Mouse (Mus musculus) right cerebral cortex, adult 2 months (tissue): ENCODE measurements at regions not wholly inside any gene's neighbourhood (a gene's known extent, or its start where the extent isn't known, plus 50 kb on each side); places are given as distances from the start of the nearest gene placed in this dataset.

Experiments
- DNase-seq, 2 experiments: peaks; one replicate each; pipeline ENCODE4 v3.0.0; 2021 to 2022; ENCODE audit warnings: low spot score in 2 of 2

DNA sequence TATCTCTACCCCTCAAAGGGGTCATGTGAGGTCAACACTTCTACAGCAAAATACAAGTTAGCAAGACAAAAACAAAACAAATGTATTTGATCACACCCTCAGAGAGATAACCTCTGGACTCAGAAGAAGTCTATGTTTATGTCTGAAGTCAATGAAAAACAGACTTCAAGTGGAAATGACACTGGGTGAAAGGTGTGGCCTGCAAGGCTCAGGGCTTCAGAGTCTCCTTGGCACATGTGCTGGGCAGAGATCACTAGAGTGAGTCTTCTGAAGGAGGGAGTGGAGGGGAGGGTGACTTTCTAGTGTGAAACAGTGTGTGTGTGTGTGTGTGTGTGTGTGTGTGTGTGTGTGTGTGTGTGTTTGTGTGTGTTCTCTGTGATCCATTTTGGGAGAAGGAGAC lies 68.2 kb downstream of the Il12a start:
- no peak for DNase-seq

DNA sequence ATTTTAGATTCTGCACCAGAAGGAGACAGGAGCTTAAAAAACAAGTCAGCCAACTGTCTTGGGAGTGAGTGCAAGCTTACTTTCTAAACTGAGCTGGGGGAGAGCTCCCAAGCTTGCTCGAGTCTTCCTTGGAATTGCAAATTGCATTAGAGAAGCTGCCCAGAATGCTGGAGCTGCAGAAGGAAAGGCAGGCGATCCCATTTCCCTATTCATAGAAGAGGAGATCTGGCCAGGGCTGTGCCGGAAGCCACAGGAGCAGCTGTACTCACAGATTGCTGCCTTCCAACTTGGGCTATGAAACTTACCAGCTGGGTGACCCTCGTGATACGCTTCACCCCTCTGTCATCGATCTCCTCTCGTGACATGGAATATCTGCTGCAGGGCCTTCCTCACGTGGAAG lies 68.9 kb downstream of the Il12a start:
- peak in 1 of 2 experiments; percentile 28 for DNase-seq

DNA sequence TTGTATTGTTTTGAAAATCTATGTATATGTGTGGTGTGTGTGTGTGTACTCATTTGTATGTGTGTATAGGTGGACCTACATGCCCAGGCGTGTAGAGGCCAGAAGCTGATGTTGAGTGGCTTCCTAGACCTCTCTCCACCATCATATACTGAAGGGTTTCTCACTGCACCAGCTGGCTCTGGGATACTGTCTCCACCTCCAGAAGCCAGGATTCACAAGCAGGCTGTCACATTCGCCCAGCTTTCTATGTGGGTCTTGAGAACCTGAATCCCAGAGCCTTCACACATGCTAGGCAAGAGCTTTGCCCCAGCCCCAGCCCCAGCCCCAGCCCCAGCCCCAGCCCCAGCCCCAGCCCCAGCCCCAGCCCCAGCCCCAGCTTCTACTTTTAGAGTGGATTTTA lies 70.4 kb downstream of the Il12a start:
- no peak for DNase-seq

DNA sequence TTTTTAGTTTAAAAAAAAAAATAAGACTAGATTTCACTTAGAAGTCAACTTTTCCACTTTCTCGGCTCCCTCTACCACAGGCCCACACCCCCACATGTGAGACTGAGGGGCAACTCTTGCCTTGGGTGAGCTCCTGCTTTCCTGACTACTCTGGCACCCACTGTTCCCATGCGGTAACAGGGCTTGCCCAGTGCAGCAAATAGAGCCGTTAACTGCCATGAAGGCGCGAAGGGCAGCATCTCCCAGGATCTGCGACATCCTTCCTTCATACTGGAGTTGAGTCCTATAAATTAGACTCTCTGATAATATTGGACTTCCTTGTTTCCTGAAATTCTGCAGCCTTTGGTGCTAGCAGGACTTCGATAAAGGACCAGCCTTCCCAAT lies 70.8 kb downstream of the Il12a start:
- DNase-seq, result no peak

DNA sequence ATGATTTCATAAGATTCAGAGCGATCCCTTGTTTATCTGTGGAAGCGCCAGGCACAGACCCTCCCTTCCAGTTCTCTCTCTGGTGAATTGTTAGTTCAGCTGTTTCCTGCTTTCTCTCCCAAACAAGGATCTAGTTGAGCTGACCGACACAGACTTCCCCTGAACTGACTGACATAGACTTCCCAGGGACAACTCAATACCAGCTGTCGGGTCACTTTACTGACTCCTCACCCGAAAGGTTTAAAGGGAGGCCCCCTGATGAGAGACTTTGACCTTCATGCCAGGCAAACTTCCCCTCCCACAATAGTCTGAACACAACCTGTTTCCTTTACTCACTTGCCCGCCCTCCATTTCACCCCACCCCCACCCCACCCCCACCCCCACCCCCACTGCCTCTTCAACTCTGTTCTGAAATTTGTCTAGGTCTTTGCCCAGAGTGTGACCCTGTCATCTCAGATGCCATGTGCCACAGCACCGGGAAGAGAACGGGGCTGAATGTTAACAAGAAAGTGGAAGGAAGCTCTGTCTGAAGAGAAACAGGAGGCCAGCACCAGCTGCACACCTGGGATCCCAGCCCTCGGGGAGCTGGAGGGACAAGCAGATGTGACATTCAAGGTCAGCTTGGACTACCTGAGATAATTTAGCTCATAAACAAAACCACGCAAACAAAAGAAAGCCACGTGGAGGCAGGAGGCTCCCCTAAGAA lies 71.3 kb downstream of the Il12a start:
- DNase-seq, result no peak

DNA sequence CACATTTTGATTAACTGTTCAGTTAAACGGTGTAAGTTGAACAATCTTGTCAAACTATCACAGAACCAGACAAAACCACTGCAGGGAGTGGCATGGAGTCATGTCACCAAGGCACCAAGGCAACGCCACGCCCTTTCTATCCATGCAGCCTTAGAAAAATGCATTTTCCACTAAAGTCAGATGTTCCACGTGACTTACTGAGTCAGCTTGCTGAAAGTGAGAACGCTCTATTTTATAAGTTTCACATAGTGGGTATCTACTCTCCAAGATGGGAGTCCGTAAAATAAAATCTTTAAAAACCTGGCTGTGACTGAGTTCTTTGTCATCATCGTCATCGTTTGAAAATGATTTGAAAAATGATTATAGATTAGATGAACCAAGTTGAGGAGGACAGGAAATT lies 72.5 kb downstream of the Il12a start:
- DNase-seq, result no peak

DNA sequence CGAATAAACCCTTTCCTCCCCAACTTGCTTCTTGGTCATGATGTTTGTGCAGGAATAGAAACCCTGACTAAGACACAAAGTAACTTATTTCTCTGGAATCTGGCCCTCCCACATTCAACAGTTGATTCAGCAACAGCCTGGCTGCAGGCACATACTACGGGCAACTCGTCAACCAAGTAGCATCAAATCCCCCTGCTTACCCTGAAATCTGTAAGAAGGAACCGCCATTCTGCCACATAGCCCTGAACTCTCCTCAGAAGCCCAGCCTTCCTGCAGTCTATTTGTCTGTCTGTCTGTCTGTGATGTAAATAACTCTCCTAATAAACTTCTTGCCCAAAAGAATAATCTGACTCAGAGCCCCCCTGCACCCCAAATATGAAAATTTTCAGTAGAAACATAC lies 73.9 kb downstream of the Il12a start:
- no peak for DNase-seq

DNA sequence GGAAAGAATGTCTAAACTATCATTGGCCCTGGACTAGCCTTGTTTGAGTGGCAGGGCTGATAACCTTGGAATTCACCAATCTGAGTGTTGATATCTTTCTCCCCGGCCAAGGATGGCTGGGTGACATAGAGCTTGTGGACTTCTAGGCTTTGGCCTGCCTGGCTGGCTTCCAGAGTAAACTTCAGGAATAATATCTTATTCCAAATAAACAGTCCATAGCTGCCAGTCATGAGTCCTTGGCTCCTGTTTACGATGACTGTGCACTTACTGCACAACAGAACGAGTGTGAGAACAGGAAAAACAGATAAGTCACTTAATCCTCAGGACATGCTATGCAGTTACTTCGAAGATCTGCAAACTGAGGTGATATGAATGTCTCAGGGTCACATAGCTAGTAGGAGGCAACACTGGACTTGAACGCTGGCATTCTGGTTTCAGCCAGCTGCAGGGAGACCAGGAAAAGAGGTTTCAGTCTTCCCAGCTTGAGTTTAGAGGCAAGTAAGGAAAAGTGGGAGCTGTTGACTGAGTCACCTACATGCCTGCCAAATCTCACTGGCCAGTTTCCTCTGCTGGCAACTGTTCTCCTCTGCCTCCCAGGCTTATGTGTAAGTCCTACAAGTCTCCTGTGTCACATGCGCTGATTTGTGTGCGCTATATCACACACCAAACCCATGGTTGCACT lies 74.6 kb downstream of the Il12a start:
- DNase-seq, result peak; percentile 39 to 59

DNA sequence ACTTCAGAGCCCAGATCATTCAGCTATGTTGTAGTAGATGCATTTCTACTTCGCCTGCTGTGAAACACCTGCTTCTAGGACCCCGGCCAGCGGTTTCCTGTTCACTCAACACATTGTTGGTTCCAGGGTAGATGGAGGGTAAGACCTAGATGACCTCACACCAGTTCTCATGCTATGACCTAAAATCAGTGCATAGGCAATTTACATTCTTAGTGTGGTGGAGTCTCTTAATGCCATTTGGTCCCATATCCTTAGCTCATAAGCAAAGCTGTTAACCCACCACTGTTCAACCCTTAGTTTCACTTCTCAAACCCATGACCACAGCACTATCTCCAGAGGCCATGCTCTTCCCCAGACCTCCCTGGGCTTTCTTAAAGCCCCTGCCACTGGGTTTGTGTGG lies 81.1 kb downstream of the Il12a start:
- DNase-seq, result no peak

DNA sequence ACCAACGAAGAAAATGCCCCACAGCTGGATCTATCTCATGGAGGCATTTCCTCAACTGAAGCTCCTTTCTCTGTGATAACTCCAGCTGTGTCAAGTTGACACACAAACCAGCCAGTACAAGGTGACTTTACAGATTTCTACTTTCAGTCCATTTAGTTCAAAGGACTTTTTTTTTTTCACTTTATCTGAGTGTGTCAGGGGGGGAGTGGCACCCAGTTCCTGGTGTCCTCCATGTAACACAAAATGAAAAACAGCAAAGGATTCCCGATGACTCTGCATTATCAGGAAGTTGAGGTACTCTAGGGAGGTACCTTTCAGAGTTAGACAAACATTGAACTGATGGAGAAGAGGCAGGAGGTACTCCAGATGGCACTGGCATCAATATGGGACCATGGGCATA lies 87.4 kb downstream of the Il12a start:
- DNase-seq, result no peak

DNA sequence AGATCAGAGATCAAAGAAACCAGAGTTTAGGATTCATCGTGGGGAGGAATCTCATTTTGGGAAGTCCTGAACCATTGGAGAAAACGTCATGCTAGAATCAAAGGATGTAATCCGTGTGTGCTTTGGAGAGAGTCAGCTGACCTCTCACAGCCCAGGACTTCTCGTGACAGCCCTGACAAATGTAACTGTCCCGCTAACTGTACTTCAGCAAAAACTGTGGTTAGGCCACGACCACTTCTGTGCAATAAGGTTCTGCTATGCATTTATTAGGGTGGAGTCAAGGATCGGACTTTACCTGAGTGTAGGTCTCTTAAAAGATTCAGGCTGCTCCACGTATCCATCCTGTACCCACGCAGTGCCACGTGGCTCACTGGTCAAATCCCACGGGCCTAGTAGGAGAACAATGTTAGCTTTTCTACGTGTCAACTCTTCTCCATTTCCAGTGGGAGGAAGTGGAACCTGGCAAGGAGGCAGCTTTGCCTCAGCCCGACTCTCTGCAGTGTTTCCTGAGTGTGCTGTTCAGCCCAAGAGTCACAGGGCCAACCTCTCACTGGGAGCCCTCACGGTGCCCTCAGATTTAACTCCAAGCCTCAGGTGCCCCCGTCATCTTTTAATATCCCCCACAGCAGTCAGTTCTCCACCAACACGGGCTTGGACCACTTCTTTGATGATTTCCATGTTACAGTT lies 88.1 kb downstream of the Il12a start:
- DNase-seq, result no peak

DNA sequence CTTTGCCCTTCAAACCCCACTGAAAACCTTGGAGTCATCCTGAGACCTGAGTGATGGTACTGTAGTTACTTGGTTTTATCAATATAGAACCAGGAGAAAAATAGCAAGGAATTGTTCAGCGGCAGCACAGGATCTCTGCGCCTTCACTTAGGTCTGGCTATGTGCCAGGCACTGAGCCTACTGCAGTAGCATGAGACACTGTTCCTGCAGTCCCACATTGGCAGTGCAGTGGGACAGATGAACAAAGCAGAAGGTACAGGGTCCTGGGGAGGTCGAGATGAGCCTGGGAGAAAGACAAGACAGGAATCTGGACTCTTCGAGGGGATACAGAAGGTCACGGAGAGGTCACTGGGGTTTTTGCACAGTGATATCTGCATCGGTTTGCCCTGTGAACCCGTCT lies 88.5 kb upstream of the 1110032F04Rik start:
- no peak for DNase-seq

DNA sequence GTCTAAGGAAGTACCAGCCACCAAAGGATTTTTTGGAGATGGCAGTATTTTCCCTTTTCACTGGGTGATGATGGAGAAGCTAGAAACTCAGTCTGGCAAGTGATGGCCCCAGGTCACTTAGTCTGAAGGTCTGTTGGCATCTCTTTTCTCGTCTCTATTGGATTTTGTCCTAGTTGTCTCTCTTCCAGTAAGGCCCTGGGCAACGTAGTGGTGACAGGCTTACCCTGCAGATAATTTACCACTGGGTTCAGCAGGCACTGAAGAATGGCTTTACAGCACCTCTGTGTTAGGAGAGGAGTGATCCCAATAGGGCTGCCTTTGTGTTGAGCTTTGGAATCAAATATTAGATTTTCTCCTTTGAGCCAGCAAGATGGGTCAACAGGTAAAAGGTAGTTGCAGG lies 87.9 kb upstream of the 1110032F04Rik start:
- no peak for DNase-seq

DNA sequence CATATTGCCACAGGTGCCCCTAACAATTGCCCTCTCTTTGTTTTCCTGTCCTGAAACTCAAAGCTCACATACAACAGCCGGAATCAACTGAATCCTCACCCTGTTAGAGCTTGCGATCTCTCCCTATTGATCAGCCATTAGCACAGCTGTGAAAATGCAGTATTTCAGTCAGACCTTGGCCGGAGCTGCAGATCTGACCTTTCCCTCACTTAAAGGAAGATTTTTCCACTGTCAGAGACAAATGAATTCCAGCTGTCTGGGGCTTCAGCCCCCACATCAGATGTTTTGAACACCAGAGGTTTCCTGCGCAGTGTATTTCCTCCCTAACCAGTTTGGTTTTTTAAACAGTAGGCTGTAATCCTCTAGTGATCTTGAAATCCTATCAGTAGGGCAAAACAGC lies 87.0 kb upstream of the 1110032F04Rik start:
- no peak for DNase-seq

DNA sequence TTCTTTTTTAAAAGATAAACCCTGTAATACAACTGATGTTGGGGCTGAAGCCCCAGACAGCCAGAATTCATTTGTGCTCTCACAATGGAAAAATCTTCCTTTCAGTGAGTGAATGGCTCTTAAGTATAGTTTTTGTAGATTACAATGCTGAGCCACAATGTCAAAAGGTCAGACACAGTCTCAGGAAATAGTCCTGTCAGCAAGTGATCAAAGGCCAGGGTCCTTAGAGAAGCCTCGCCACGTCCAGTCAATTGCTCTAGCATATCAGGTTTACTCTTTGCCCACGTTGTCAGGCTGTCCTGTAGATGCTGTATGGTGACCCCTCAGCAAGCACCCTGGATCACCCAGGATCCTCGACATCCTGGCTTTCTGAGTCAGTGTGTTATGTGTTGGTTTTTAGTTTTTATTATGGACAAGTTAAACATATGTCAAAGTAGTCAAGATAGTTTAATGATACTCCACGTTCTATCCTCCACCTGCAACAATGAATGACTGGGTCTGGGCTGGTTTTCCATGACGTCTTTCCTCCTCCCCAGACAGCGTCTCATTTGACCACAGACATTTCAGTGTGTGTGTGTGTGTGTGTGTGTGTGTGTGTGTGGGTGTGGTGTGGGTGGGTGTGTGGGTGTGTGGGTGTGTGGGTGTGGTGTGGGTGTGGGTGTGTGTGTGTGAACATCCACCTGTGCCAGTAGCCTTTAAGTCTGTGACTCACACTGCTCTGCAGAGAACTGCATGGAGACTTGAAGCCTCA lies 85.5 kb upstream of the 1110032F04Rik start:
- no peak for DNase-seq

DNA sequence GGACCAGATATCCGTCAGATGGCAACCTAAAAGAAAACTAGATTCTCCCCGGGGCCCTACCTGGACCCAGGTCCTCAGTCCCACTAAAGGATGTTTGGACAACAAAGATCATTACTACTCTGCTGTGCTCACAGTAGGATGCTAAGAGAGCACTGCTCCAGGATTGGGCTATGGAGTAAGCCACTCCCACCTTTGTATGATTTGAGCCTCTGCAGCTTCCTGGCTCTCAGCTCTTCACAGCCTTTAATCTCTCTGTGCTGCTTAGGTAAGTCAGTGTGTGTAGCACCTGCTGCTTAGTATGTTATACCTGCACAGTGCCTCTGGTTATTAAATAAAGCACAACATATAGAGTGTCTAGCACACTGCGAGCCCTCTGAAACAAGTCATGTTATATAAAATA lies 82.6 kb upstream of the 1110032F04Rik start:
- DNase-seq, result no peak

DNA sequence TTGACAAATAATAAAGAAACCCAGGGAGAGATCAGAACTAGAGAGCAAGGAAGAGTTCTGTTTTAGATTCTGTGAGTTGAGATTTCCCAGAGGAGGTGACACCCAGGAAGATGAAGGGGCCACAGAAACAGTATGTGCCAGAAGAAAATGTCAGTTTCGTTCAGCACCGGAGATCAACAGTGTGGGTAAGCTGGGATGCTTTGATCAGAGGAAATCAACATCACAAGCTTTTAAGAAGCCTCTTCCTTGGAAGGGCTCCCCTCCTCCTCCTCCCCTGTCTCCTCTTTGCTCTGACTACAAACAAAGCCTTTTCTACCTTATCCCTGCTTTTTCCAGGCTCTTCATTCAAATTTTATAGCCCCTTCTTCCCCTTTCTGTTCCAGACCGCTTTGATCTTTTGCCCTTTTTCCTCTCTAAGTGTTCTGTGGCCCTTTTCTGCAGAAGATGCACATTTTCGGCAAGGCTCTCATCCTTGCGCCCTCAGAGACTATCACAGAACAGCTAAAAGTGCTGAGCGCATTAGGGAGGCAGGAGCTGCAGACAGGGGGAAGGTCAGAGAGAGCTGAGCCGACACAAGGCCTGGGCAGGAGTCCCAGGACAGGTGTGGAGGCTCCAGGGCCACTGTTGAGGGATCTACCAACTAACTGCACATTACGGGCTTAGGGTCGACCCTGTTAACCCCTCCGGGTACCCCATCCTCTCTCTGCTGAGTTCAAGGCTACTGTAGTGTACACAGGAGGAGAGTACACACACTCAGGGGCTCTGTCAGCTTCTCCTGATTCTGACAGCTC lies 81.8 kb upstream of the 1110032F04Rik start:
- DNase-seq, result no peak

DNA sequence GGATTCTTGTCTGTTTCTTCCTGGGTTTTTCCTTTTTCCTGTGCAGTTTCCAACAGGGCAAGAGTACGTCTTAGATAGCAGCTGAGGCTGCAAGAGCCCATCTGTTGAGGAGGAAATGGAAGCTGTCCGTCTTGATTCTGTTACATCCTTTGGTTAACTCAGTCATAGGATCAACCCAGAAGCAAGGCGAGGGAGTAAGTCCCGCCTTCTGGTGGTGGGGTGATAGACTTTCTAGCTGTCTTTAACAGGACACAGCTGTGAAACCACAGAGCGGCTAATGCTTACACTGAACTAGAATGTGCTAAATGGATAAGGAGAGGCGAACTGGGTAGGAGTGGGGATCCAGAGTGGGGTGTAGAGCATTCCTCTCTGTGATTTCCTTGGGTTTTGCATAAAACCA lies 79.9 kb upstream of the 1110032F04Rik start:
- no peak for DNase-seq

DNA sequence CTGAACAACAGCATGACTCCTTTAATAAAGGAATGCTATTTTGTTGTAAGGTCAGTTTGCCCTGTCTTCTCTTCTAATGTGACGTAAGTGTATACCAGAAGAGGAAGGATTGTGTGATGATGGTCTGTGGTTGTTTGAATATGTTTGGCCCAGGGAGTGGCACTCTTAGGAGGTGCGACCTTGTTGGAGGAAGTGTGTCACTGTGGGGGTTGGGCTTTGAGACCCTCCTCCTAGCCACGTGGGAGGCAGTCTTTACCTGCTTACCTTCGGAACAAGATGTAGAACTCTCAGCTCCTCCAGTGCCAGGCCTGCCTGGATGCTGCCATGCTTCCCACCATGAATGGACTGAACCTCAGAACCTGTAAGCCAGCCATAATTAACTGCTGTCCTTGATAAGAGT lies 78.9 kb upstream of the 1110032F04Rik start:
- DNase-seq, result no peak

DNA sequence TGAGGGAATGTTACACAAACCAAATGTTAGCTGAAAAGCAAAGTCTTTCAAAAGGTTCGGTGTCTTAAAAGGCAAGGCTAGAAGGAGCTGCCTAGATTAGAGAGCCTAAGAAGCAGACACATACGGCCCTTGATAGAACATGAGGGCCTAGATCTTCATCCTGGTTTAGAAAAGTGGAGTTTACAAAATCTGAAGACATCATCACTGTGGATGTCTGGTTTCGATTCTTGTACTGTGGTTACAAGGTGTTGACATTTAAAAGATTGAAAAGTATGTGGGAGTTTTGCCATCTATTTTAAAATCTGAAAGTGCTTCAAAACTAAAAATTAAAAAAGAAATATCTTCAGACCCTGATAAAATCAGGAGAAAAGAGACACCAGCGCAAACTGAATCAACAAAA lies 76.5 kb upstream of the 1110032F04Rik start:
- DNase-seq, result no peak

DNA sequence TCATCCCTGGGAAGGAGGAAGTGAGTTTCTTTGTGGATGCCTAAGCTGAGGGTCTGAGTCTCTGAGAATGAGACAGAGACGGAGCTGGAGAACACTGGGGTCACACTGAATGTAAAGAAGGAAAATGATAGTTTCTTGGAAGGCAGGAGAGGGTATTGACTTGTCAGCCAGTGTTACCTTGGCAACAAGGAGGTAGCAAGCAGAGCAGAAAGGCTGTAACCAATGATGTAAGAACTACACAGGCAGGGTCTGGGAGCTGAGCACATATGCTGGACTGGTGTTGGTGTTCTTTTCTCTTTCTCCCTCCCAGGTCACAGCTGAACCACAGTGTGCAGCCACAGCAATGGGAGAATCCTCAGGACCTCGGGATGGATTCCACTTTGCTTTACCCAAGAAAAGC lies 75.5 kb upstream of the 1110032F04Rik start:
- no peak for DNase-seq
